Mouse (Mus musculus) layer of hippocampus, adult 11-12 months (tissue): Measurements from ENCODE around the gene Mettl4.

Source experiments
- DNase-seq: peaks from one replicate; pipeline ENCODE4 v3.0.0; 2022; ENCODE audit warnings: low spot score

Gene Mettl4

GRCm38 (mm10) chr17:94749466-94750135 is at the start of gene Mettl4:
Gene Mettl4, minus strand, starts transcription at chr17:94750019.
- DNase-seq = peak; percentile 94

- no peak for DNase-seq
Observed at GRCm38 (mm10) chr17:94778871-94779482, 29.2 kb upstream of the Mettl4 start.

GRCm38 (mm10) chr17:94768491-94768890 is 18.7 kb upstream of the Mettl4 start:
- DNase-seq = no peak

- DNase-seq = no peak
Observed at GRCm38 (mm10) chr17:94764711-94765110, 14.9 kb upstream of the Mettl4 start.

GRCm38 (mm10) chr17:94764011-94764410 is 14.2 kb upstream of the Mettl4 start:
- no peak for DNase-seq

GRCm38 (mm10) chr17:94762405-94762804 is 12.6 kb upstream of the Mettl4 start:
- no peak for DNase-seq

- DNase-seq = no peak
Observed at GRCm38 (mm10) chr17:94750136-94750729, 414 bp upstream of the Mettl4 start.

- no peak for DNase-seq
Observed at GRCm38 (mm10) chr17:94738173-94738572, 11.6 kb downstream of the Mettl4 start.

GRCm38 (mm10) chr17:94735885-94736284 is 13.9 kb downstream of the Mettl4 start:
- no peak for DNase-seq

GRCm38 (mm10) chr17:94735437-94735836 is 14.4 kb downstream of the Mettl4 start:
- peak; percentile 15 for DNase-seq

GRCm38 (mm10) chr17:94730416-94730815 is 19.4 kb downstream of the Mettl4 start:
- peak; percentile 49 for DNase-seq

GRCm38 (mm10) chr17:94726750-94727149 is 23.1 kb downstream of the Mettl4 start:
- DNase-seq = no peak

GRCm38 (mm10) chr17:94673515-94674317 is 76.1 kb downstream of the Mettl4 start:
- DNase-seq = no peak
